Mouse (Mus musculus) myocyte (in vitro differentiated cells): ENCODE results near the gene Nsd2.

Source experiments
- MYOG ChIP-seq, 3 experiments: IDR thresholded peaks; one replicate each; pipeline ENCODE4 v1.6.1; 2011; ENCODE audit warnings: control low read depth in 2 of 3, low read depth in 2 of 3, mild to moderate bottlenecking in 2 of 3; ENCODE audit not compliant: insufficient read length in 2 of 3, control insufficient read depth in 1 of 3, insufficient read depth in 1 of 3
- POLR2A ChIP-seq: IDR thresholded peaks from one replicate; pipeline ENCODE4 v1.6.1; 2011; ENCODE audit warnings: low read depth, mild to moderate bottlenecking, control low read depth, moderate library complexity; ENCODE audit not compliant: insufficient read length

- no peak for TF ChIP-seq MYOG (IDR thresholded peaks at IDR 0.05; ENCODE audit: control insufficient read depth in 1 of 3, insufficient read depth in 1 of 3, insufficient read length in 2 of 3, low read depth in 2 of 3)
- no peak for TF ChIP-seq POLR2A
Observed at GRCm38 (mm10) chr5:33893406-33893805, 72.9 kb downstream of the Nsd2 start.
